Mouse (Mus musculus) olfactory bulb, adult 2 months (tissue): ENCODE measurements around the gene Dhh. TPM values are rescaled to one million over a fixed set of nuclear protein-coding genes. Genes with fewer than 3 reads are reported as not detected.
A peak's percentile ranks its signal among the peaks of the same experiment; 100 is the strongest.

ENCODE experiments used
- H3K27ac ChIP-seq: fragments of 200-500 bp; 2 replicates; pipeline ENCODE4 v1.5.1; 2012; ENCODE audit warnings: low read depth, low read length; ENCODE audit not compliant: insufficient read depth
- H3K4me1 ChIP-seq: fragments of 200-500 bp; 2 replicates; pipeline ENCODE4 v1.6.1; 2012; ENCODE audit warnings: low read length; ENCODE audit not compliant: control insufficient read depth, insufficient read depth
- H3K4me3 ChIP-seq: fragments of 200-500 bp; 2 replicates; pipeline ENCODE4 v1.5.1; 2012; ENCODE audit warnings: mild to moderate bottlenecking, low read depth, low read length, moderate library complexity; ENCODE audit not compliant: insufficient read depth
- CTCF ChIP-seq: fragments of 200-500 bp; IDR thresholded peaks from 2 replicates; pipeline ENCODE4 v1.5.1; 2012; ENCODE audit warnings: low read depth, mild to moderate bottlenecking, low read length, moderate library complexity; ENCODE audit not compliant: insufficient read depth
- POLR2A ChIP-seq: fragments of 200-500 bp; IDR thresholded peaks from 2 replicates; pipeline ENCODE4 v1.6.1; 2012; ENCODE audit warnings: mild to moderate bottlenecking, low read depth, low read length, moderate library complexity; ENCODE audit not compliant: insufficient read depth
- WGBS: fragments of 180-500 bp; shearing (Covaris S2); methylation state at CpG from one replicate; pipeline ENCODE4 v1.1.7; 2018; 5-methylcytosine and 5-hydroxymethylcytosine counted together
- polyA plus RNA-seq: library from polyadenylated mRNA; stranded (reverse); fragments of >200 nt; gene quantifications from 2 replicates; pipeline ENCODE4 v1.2.4, GENCODE M21; 2012; ENCODE audit warnings: low replicate concordance; ENCODE audit not compliant: missing spikeins, insufficient read depth, insufficient read length

The Dhh gene
- polyA plus RNA-seq, 1 experiment, result not detected

DNA sequence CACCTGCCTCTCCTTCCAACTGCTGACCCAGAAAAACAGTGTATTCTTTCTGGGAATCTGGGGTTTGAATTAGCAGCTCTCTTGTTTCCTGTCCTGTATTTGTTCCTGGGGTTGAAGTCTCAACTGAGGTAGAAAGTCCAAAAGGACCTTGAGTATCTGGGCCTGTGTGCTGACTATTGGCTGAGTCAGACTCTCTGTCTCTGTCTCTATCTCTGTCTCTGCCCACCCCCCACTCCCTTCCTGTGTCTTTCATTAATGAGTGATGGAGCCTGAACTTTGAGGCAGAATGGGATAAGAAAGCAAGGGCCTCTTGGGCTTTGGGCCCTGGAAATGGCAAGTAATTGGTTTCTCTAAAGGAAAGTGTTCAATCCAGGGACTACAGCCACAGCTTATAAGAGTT, 14.7 kb downstream of the Dhh start:
- no peak for TF ChIP-seq CTCF
- no peak for TF ChIP-seq POLR2A
- Histone ChIP-seq H3K4me3 (no peak overlapping the region), H3K27ac (no peak overlapping the region), H3K4me1 (no peaks in the 10 kb centered on the region)

DNA sequence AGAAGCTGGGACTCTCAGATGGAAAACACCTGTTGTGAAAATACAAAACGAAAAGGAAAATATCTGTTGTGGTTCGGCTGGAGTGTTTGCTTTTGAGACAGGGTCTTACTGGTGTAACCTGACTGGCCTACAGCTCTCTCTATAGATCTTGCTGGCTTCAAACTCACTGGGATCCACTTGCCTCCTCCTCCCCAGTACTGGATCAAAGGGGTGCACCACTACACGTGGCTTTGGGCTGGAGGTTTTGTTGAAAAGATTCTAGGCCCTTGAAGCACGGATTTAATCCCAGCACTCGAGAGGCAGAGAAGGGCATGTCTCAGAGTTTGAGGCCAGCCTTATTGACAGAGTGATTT, 16.7 kb downstream of the Dhh start:
- WGBS, result 9% methylated on average over 5 of the region's 5 CpGs
- no peaks in the 10 kb centered on the region for H3K4me1 ChIP-seq
- no peak overlapping the region for H3K27ac ChIP-seq
- peak overlapping the region; percentile 84; the same call in 1 of the 2 replicates for H3K4me3 ChIP-seq
- TF ChIP-seq CTCF, result no peak
- TF ChIP-seq POLR2A, result no peak

DNA sequence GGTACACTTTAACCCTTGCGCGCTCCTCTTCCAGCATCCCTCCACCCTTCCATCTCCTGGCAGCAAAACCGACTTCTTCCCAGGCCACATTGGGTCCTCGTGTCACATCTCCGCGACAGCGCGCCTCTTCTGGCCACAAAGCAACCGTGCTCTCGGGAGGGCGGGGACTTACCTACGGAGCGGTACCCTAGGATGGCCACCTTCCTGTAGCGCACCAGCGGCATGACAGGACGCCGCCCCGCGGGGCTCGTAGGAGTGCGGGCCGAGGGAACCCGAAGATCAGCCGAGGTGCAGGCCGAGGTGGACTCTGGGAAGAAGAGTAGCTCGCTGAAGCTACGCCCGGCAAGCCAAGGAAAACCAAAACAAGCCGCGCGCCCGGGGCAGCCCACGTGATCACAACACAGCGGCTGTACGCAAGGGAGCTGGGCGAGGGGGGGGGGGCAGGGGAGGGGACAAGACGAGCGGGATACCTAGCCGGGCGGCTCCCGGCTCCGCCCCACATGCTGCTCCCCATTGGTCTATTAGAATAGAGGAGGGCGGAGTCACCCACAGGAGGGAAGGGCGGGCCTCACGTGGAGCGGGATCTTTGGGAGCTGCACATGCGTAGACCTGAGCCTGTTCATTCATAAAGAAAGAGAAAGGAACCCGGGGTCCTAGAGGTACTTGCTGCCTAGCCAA, 17.2 kb downstream of the Dhh start:
- peak overlapping the region; percentile 7; the same call in 1 of the 2 replicates for H3K27ac ChIP-seq
- under 1% methylated on average over 45 of the region's 48 CpGs for WGBS
- TF ChIP-seq CTCF (peak; percentile 6; the same call in 1 of the 2 replicates), POLR2A (no peak)
- H3K4me3 ChIP-seq, result peak overlapping the region; percentile 84
- H3K4me1 ChIP-seq, result no peaks in the 10 kb centered on the region

DNA sequence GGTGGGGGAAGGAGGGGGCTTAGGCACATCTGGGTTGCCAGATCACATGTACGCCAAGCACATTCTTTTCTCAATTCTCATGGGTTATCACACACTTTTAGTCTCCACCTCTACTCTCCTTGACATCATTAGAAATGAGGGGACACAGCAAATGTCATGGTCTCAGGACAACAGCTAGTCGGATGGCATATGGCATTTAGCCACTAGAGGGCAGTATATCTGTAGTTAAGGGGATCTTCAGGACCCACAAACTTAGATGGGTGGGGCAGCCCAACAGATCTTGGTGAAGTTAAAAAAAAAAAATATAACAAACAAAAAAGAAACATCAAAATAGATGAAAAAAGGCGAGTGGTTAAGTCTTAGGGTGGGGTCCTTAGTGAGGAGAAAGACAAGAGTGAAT, 21.0 kb downstream of the Dhh start:
- TF ChIP-seq CTCF, result no peak
- no peak for TF ChIP-seq POLR2A
- WGBS, result 21% methylated on average over 3 of the region's 3 CpGs
- H3K27ac ChIP-seq, result no peak overlapping the region
- H3K4me3 ChIP-seq, result no peak overlapping the region
- no peaks in the 10 kb centered on the region for H3K4me1 ChIP-seq

DNA sequence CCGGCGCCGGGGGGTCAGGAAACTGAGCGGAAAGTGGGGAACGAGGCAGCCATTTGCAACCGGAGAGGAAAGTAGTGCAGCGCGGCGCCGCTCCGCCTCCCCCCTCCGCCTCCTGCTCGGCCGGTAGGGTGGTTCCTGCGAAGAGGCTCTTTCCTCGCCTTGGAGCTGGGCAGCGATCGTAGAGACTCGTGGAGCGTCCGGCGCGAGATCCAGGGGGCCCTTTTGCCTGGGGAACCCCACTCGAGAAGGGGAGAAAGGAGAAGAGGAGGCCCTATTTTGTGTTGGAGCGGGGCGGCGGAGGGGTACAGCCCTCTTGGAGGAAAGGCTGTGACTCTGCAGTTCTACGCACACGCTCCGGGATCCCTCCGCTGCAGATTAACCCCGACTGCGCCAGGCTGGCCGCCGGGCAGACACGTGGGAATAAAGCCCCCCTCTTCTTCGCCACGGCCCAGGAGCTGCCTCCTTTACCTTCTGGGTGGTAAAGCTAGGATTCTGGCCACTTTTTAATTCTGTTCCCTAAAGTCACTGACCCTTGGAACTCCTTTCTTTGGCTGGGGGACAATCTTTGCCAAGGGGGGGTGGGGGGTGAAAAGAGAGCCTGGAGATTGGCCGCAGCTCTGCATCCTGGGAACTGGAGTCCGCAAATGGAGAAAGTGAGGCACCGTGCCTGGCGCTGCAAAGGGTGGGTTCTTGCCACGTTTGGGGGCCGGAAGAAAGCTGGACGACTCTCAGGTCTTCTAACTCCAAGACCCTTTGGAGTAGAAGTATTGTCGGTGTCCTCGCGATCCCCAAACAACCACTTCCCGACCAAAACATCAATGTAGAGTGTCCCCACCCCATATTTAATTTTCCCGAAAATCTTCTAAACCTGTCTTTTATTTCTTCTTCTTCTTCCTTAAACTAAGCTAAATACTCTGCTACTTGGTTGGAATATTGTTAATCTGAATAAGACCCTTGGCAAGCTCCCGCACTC, 26.1 kb downstream of the Dhh start:
- WGBS, result under 1% methylated on average over 51 of the region's 51 CpGs
- TF ChIP-seq POLR2A, result 0 out of 2 replicates have a peak, but pooled peaks have one; percentile 49
- TF ChIP-seq CTCF, result peak; percentile 44; the same call in 1 of the 2 replicates
- H3K4me3 ChIP-seq, result peak overlapping the region; percentile 96

DNA sequence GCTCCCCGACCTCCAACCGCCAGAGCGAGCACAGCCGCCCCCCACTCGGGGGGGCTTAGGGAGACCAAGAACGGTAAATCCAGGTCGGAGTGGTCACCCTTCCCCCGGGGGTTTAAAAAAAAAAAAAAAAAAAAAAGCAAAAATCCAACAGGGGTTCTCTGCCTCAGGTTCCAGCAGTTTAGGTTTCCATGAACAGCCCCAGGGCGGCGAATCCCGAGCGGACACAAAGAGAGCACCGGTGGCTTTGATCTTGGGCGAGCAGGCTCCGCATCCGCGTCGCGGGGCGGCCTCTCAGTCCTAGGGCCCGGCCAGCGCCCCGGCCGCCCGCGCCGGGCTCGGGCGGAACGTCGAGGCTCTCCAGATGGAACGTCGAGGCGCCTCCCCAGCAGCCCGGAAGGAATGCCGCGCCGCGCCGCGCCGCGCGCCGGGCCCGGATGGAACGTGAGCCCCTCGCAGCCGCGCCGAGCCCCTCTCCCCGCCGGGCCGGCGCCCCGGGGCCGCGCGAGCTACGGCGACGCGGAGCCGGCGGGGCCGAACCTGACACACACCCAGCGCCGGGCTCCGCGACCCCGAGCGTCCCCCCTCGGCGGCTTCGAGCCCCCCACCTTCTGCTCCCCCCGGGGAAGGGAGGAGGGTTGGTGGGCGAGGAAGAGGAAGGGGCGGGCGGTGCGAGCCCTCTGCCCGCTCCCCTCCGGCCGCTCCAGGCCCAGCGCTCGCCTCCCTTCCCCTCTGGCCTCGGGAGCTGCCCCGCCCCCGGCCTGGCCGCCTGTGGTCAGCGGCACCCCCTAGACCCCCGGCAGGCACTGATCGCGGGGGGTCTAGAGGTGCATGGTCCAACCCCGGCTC, 27.0 kb downstream of the Dhh start, which contains the start of gene Kmt2d:
Gene Kmt2d (minus strand): TSS at position 135 of the 846 bp plus-strand sequence.
- TF ChIP-seq POLR2A (no peak), CTCF (no peak)
- under 1% methylated on average over 86 of the region's 94 CpGs for WGBS
- H3K27ac ChIP-seq, result peak within 1 kb of the TSS; percentile 100
- peak within 1 kb of the TSS; percentile 96 for H3K4me3 ChIP-seq
- H3K4me1 ChIP-seq, result peaks cover 18% of the 10 kb centered on the region

More for the DNA sequence above, 26.1 kb downstream of the Dhh start:
- Histone ChIP-seq H3K27ac (peak overlapping the region; percentile 100), H3K4me1 (peaks cover 17% of the 10 kb centered on the region)

DNA sequence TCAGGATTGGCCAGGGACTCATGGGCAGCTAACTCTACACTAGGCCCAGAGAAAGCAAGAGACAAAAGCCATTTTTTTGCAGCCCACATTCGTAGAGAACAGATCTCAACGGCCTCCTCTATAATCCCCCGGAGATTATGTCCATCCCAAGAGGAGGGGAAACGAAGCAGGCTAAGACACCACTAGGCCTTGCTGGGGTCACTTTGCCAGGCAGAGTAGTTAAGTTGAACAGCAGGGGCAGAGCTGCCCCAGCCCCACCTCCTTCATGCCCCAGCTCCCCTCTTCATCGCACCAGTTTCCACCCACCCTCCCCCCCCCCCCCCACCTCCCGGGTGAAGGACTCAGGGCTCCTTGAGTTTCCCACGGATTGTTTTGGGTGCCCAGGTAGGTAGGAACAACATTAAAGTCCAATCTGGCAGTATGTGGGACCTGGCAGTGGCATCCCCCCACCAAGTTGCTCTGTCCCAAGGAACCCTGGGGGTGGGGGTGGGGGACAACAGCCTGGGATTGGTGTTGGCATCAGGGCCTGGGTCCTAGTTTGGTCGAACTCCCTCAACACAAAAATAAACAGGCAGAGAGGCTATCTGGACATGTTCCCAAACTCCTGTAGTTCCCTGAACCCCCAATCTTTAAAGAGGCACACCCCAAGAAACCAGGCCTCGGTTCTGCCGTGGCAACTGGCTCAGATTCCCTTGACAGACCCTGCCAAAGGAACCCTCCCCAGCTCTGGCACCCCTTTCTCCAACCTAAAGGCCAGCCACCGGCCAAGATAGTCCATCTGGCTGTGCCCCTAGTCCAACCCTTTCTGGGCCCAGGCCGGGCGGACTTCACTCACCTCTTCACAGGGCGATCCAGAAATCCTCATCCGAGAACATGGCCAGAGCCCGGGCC, 27.9 kb downstream of the Dhh start:
- H3K27ac ChIP-seq, result peak overlapping the region; percentile 42; the same call in 1 of the 2 replicates
- peaks cover 18% of the 10 kb centered on the region for H3K4me1 ChIP-seq
- under 1% methylated on average over 16 of the region's 16 CpGs for WGBS
- H3K4me3 ChIP-seq, result peak overlapping the region; percentile 96
- TF ChIP-seq POLR2A (no peak), CTCF (no peak)
